Mouse (Mus musculus): Measurements from ENCODE around the gene Ptpn7. TPM values are rescaled to one million over a fixed set of nuclear protein-coding genes. Genes with fewer than 3 reads are reported as not detected.

The Ptpn7 gene
- 2.1 and 2.3 TPM in 2 replicates for polyA plus RNA-seq (2012; rRNA removed)

DNA sequence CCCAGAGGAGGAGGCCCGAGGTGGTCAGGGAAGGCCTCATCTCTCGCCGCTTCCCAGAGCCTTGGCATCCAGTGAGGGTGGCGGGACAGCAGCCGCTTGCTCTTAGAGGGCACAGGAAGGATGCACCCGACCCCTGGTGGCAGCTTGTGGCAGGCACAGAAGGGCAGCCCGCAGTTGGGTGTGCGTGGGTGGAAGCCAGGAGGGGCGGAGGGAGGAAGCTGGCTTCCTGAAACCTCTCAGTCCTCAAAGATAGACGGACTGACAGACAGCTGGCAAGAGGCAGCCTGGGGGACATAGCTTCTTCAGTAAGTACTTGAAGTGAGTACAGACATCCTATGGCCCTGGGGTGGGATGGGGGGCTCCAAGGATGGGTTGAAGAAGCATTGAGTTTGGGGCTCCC is at the start of gene Ptpn7:
TSS of gene Ptpn7 (plus strand) at position 228 of the 400 bp plus-strand sequence.

DNA sequence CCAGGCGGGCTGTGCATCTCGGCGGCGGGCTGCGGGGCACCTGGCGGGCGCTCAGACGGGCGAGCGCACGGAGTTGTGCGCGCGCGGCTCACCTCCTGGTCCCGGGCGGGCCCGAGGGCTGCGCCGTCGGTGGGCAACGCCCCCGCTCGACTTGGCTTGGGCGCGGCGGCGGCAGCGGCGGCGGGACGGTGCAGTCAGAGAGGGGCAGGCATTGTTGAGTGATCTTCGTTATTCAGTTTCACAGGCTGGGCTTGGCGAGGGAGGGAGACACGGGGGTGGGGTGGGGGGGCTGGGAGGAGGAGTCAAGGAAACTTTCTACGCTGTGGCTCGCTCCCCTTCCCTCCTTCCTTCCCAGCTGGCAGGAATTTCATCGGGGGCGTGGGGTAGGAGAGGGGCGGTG is 27.4 kb upstream of the Ptpn7 start, which contains the start of gene Lgr6:
TSS of gene Lgr6 (minus strand) at position 153 of the 400 bp plus-strand sequence.

DNA sequence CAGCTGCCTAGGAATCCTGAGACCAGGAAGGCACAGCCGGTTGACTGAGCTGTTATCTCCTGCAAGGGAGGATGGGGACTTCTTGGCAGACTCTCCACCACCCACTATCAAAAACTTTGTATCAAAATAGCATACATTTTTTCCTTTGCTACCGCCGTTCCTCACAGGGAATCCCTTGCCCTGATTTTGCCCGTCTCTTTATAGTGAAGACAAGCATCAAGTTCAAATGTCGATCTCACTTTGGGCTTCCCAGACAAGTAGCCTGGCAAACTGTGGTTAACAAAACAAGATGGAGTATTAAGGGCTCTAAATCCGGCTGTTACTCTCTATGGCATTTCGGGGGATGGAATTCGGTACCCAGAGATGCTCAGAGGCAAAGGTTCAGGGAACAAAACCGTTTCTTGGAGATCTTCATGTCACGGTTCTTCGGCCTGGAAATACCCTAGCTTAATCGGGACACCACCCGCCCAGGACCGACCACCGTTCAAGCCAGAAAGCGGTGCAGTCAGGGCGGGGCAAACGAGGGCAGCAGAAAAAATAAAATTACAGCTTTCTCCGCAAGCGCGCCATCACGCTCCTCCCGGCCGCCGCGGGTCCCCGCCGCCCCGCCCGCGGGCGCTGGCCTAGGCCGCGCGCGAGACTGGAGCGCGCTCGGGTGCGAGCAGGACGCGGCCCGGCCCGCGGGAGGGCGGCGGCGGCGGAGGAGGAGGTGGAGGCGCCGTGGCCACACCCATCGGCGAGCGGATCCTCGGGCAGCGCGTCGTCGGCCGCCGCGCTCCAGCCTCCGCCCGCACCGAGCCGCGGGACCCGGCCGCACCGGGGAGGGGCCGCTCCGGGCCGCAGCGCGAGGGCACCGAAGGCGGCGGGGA is 13.8 kb downstream of the Ptpn7 start, which contains the start of gene Arl8a:
TSS of gene Arl8a (plus strand) at position 748 of the 869 bp plus-strand sequence.

DNA sequence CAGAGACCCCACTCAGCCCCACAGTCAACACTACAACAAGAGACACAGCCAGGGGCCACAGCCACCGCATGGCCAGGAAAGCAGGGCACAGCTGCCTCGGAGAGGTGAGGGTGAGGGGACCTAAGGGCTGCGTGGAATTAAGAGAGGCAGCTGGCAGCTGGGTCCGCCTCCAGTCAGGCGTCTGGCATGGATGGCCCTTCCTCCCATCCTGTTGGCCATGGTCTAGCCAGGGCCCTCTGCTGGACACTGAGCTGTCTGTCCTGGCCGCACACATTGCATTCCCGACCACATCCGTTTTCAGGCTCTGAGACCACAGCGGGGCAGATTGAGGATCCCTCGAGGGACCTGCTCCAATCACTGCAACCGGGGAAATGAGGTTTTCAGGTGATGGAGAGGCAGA is 34.9 kb downstream of the Ptpn7 start, which contains the start of gene Gpr37l1:
TSS of gene Gpr37l1 (minus strand) at position 247 of the 400 bp plus-strand sequence.

Other genes with a start within 250 kb of the Ptpn7 start
- gene Ppp1r12b, start 176.8 kb upstream of the Ptpn7 start, polyA plus RNA-seq (2012; rRNA removed), result 8.3 and 8.7 TPM in 2 replicates
- 29.1 and 32.5 TPM in 2 replicates for gene Ube2t, start 170.1 kb upstream of the Ptpn7 start, polyA plus RNA-seq (2012; rRNA removed)
- 0.11 and 0.45 TPM in 2 replicates for gene Lgr6, start 27.4 kb upstream of the Ptpn7 start, polyA plus RNA-seq (2012; rRNA removed)
- 82.5 and 97.0 TPM in 2 replicates for gene Arl8a, start 14.1 kb downstream of the Ptpn7 start, polyA plus RNA-seq (2012; rRNA removed)
- 0.02 TPM in 1 of 2 replicates, not detected in the other for gene Gpr37l1, start 35.0 kb downstream of the Ptpn7 start, polyA plus RNA-seq (2012; rRNA removed)
- gene Elf3, start 125.9 kb downstream of the Ptpn7 start, polyA plus RNA-seq (2012; rRNA removed), result 0.70 and 1.2 TPM in 2 replicates
- 40.7 and 48.9 TPM in 2 replicates for gene Rnpep, start 151.4 kb downstream of the Ptpn7 start, polyA plus RNA-seq (2012; rRNA removed)
- 52.6 and 54.9 TPM in 2 replicates for gene Timm17a, start 181.1 kb downstream of the Ptpn7 start, polyA plus RNA-seq (2012; rRNA removed)
- gene Lmod1, start 192.1 kb downstream of the Ptpn7 start, polyA plus RNA-seq (2012; rRNA removed), result 0.63 and 0.83 TPM in 2 replicates
- 29.3 and 35.1 TPM in 2 replicates for gene Shisa4, start 242.5 kb downstream of the Ptpn7 start, polyA plus RNA-seq (2012; rRNA removed)